In genomic region chr9:75858939-75859338, GRCm38 (mm10) we compare ENCODE assay signal across 21 mouse cellular contexts.
"Had no signal": no experiment of that assay in that cellular context is flagged by ENCODE, and none has a peak within 500 bp of the region (broad histone marks: within the 10 kb centered on the region; RNA-seq: fewer than 3 reads in every experiment).

No protein-coding gene starts in this region.

- H3K27ac ChIP-seq: liver, embryonic 15.5 days; midbrain, embryonic 10.5 days; midbrain, embryonic 13.5 days; midbrain, embryonic 15.5 days; neural tube, embryonic 13.5 days; neural tube, embryonic 15.5 days had no signal

- H3K4me1 ChIP-seq: liver, embryonic 15.5 days; lung, embryonic 15.5 days; midbrain, embryonic 10.5 days; midbrain, embryonic 13.5 days; midbrain, embryonic 15.5 days; neural tube, embryonic 13.5 days; neural tube, embryonic 15.5 days had no signal

- H3K36me3 ChIP-seq: liver, embryonic 15.5 days; lung, embryonic 15.5 days; midbrain, embryonic 10.5 days; midbrain, embryonic 13.5 days; midbrain, embryonic 15.5 days; neural tube, embryonic 13.5 days; neural tube, embryonic 15.5 days had no signal

- DNase-seq: liver, postnatal 0 days; lung, adult 2 months; lung, postnatal 14 days; lung, postnatal 4 days; retina, postnatal 1 day; right cerebral cortex, adult 18-20 months; right cerebral cortex, postnatal 25 days; right cerebral cortex, postnatal 4 days; spleen, adult 18-20 months; thymus, adult 18-20 months; thymus, postnatal 14 days; thymus, postnatal 36 days had no signal

- H3K27me3 ChIP-seq: liver, embryonic 15.5 days; lung, embryonic 15.5 days; midbrain, embryonic 13.5 days; midbrain, embryonic 15.5 days; neural tube, embryonic 13.5 days; neural tube, embryonic 15.5 days had no signal

- H3K9me3 ChIP-seq: liver, embryonic 15.5 days; lung, embryonic 15.5 days; midbrain, embryonic 10.5 days; midbrain, embryonic 13.5 days; midbrain, embryonic 15.5 days; neural tube, embryonic 13.5 days; neural tube, embryonic 15.5 days had no signal

- H3K4me3 ChIP-seq: liver, embryonic 15.5 days; lung, embryonic 15.5 days; midbrain, embryonic 10.5 days; midbrain, embryonic 13.5 days; midbrain, embryonic 15.5 days; myocyte; neural tube, embryonic 13.5 days; neural tube, embryonic 15.5 days had no signal

- ATAC-seq: liver, postnatal 0 days; lung, postnatal 0 days; midbrain, embryonic 13.5 days; midbrain, embryonic 15.5 days had no signal

- H3K4me2 ChIP-seq: liver, embryonic 15.5 days; lung, embryonic 15.5 days; midbrain, embryonic 13.5 days; midbrain, embryonic 15.5 days; neural tube, embryonic 13.5 days; neural tube, embryonic 15.5 days had no signal

- H3K9ac ChIP-seq: liver, embryonic 15.5 days; liver, postnatal 0 days; lung, embryonic 15.5 days; midbrain, embryonic 13.5 days; midbrain, embryonic 15.5 days; neural tube, embryonic 13.5 days; neural tube, embryonic 15.5 days had no signal
